In genomic region chr5:66757706-66758237, GRCm38 (mm10) we compare ENCODE assay signal across 17 mouse cellular contexts. TPM values are rescaled to one million over a fixed set of nuclear protein-coding genes. Genes with fewer than 3 reads are reported as not detected.
DNase-seq lines count a peak whose midpoint lies in the region; ATAC-seq and TF ChIP-seq lines count a peak whose summit lies in the region.
"Had no signal": no experiment of that assay in that cellular context is flagged by ENCODE, and none has a peak within 500 bp of the region (broad histone marks: within the 10 kb centered on the region; RNA-seq: fewer than 3 reads in every experiment).

No protein-coding gene starts in this region.

- intact Hi-C loops in gastrocnemius, adult 2 months (cut with DNase I), result no loop called here
- intact Hi-C loops in gastrocnemius, postnatal 14 days (cut with DNase I; ENCODE audit: low total_unique reads), result no loop called here

- H3K4me3 ChIP-seq in gastrocnemius, adult 2 months, result no peak overlapping the region
- H3K4me3 ChIP-seq in forebrain, embryonic 12.5 days (replicated peaks), result no peak overlapping the region
- H3K4me3 ChIP-seq in hindbrain, embryonic 11.5 days (ENCODE audit: low read depth, low read length), result no peak overlapping the region
- H3K4me3 ChIP-seq in midbrain, embryonic 14.5 days (replicated peaks; ENCODE audit: low read depth, low read length), result no peak overlapping the region
- H3K4me3 ChIP-seq in liver, embryonic 11.5 days (ENCODE audit: low read depth, low read length), result no peak overlapping the region
- H3K4me3 ChIP-seq: neural tube, embryonic 12.5 days had no signal

- ATAC-seq in forebrain, embryonic 12.5 days (ENCODE audit: low FRiP score), result peak; percentile 54; the same call in 1 of the 2 replicates
- 0 out of 2 replicates have a peak, but pooled peaks have one; percentile 14 for ATAC-seq in hindbrain, embryonic 11.5 days (ENCODE audit: low FRiP score)
- peak; percentile 20; the same call in 1 of the 2 replicates for ATAC-seq in midbrain, embryonic 14.5 days (ENCODE audit: low FRiP score, low TSS enrichment)
- no peak for ATAC-seq in liver, embryonic 11.5 days (replicated peaks; ENCODE audit: low FRiP score)
- no peak for ATAC-seq in megakaryocyte progenitor cell, adult 5-6 weeks (replicated peaks; ENCODE audit: poor library complexity)

- peak overlapping the region; percentile 64; the same call in 1 of the 2 replicates for H3K27ac ChIP-seq in gastrocnemius, adult 2 months
- no peak overlapping the region for H3K27ac ChIP-seq in forebrain, embryonic 12.5 days
- no peak overlapping the region for H3K27ac ChIP-seq in hindbrain, embryonic 11.5 days (ENCODE audit: low read depth, low read length)
- H3K27ac ChIP-seq in midbrain, embryonic 14.5 days (replicated peaks; ENCODE audit: low read depth, low read length), result 0 out of 2 replicates have a peak overlapping the region, but pooled peaks have one; percentile 5
- no peak overlapping the region for H3K27ac ChIP-seq in liver, embryonic 11.5 days (ENCODE audit: low read depth, low read length)
- H3K27ac ChIP-seq: neural tube, embryonic 12.5 days had no signal

- H3K4me1 ChIP-seq in forebrain, embryonic 12.5 days, result peaks cover 16% of the 10 kb centered on the region
- no peaks in the 10 kb centered on the region for H3K4me1 ChIP-seq in hindbrain, embryonic 11.5 days (replicated peaks; ENCODE audit: control insufficient read depth, insufficient read depth, low read length)
- H3K4me1 ChIP-seq in midbrain, embryonic 14.5 days (ENCODE audit: control insufficient read depth, insufficient read depth, low read length), result peaks cover 15% of the 10 kb centered on the region
- no peaks in the 10 kb centered on the region for H3K4me1 ChIP-seq in liver, embryonic 11.5 days (replicated peaks; ENCODE audit: control insufficient read depth, insufficient read depth, low read length)

- no peaks in the 10 kb centered on the region for H3K27me3 ChIP-seq in forebrain, embryonic 12.5 days
- H3K27me3 ChIP-seq in hindbrain, embryonic 11.5 days (ENCODE audit: control insufficient read depth, insufficient read depth, low read length), result no peaks in the 10 kb centered on the region
- no peaks in the 10 kb centered on the region for H3K27me3 ChIP-seq in midbrain, embryonic 14.5 days (ENCODE audit: control insufficient read depth, insufficient read depth, low read length)
- no peaks in the 10 kb centered on the region for H3K27me3 ChIP-seq in liver, embryonic 11.5 days (replicated peaks; ENCODE audit: control insufficient read depth, insufficient read depth, low read length)
- H3K27me3 ChIP-seq: CH12.LX; neural tube, embryonic 12.5 days had no signal

- 58% methylated on average over 2 of the region's 2 CpGs for WGBS in forebrain, embryonic 12.5 days
- 63% methylated on average over 2 of the region's 2 CpGs for WGBS in hindbrain, embryonic 11.5 days
- 42% methylated on average over 2 of the region's 2 CpGs for WGBS in midbrain, embryonic 14.5 days
- 71% methylated on average over 2 of the region's 2 CpGs for whole genome bisulfite sequencing in liver, embryonic 11.5 days

- H3K9ac ChIP-seq in forebrain, embryonic 12.5 days, result no peak overlapping the region
- H3K9ac ChIP-seq in hindbrain, embryonic 11.5 days (ENCODE audit: low read depth, low read length), result no peak overlapping the region
- H3K9ac ChIP-seq in midbrain, embryonic 14.5 days (replicated peaks; ENCODE audit: low read length), result no peak overlapping the region
- H3K9ac ChIP-seq in liver, embryonic 11.5 days (ENCODE audit: low read depth, low read length), result no peak overlapping the region
- H3K9ac ChIP-seq: neural tube, embryonic 12.5 days had no signal

- no peak for DNase-seq in gastrocnemius, adult 2 months
- DNase-seq in gastrocnemius, postnatal 14 days, result no peak
- DNase-seq in hindbrain, embryonic 11.5 days (ENCODE audit: low spot score), result no peak
- no peak for DNase-seq in midbrain, embryonic 14.5 days
- DNase-seq in liver, embryonic 11.5 days (ENCODE audit: low spot score), result no peak
- DNase-seq in gastrocnemius, adult 8-10 months (ENCODE audit: low spot score in 2 of 2), result no peak
- DNase-seq: cerebellum, adult 9-10 months; kidney, adult 18-20 months; kidney, postnatal 10 days; lung, adult 2 months; lung, postnatal 36 days; right cerebral cortex, adult 18-20 months; thymus, adult 2 months had no signal

- no peak overlapping the region for H3K4me2 ChIP-seq in forebrain, embryonic 12.5 days
- no peak overlapping the region for H3K4me2 ChIP-seq in hindbrain, embryonic 11.5 days (replicated peaks; ENCODE audit: low read depth, low read length)
- H3K4me2 ChIP-seq in midbrain, embryonic 14.5 days (ENCODE audit: low read length), result no peak overlapping the region
- H3K4me2 ChIP-seq in liver, embryonic 11.5 days, result no peak overlapping the region
- H3K4me2 ChIP-seq: neural tube, embryonic 12.5 days had no signal

- no peaks in the 10 kb centered on the region for H3K9me3 ChIP-seq in forebrain, embryonic 12.5 days
- H3K9me3 ChIP-seq in hindbrain, embryonic 11.5 days (ENCODE audit: control insufficient read depth, low read length), result no peaks in the 10 kb centered on the region
- no peaks in the 10 kb centered on the region for H3K9me3 ChIP-seq in midbrain, embryonic 14.5 days (ENCODE audit: control insufficient read depth, low read length)
- no peaks in the 10 kb centered on the region for H3K9me3 ChIP-seq in liver, embryonic 11.5 days (ENCODE audit: control insufficient read depth, low read length)
- H3K9me3 ChIP-seq: neural tube, embryonic 12.5 days had no signal

- no peak for TF ChIP-seq CTCF in gastrocnemius, adult 2 months (IDR thresholded peaks at IDR 0.05)

- no peaks in the 10 kb centered on the region for H3K36me3 ChIP-seq in forebrain, embryonic 12.5 days (replicated peaks)
- no peaks in the 10 kb centered on the region for H3K36me3 ChIP-seq in hindbrain, embryonic 11.5 days (ENCODE audit: control insufficient read depth, insufficient read depth, low read length)
- H3K36me3 ChIP-seq in midbrain, embryonic 14.5 days (ENCODE audit: control insufficient read depth, insufficient read depth, low read length), result no peaks in the 10 kb centered on the region
- H3K36me3 ChIP-seq in liver, embryonic 11.5 days (ENCODE audit: control insufficient read depth, insufficient read depth, low read length), result no peaks in the 10 kb centered on the region
- H3K36me3 ChIP-seq: neural tube, embryonic 12.5 days had no signal

RNA-seq across cellular contexts. Expression of gene Limch1, which starts 12.1 kb away (rescaled TPM):
- 100 to 1,000 TPM; 106 to 139 TPM for total RNA-seq in gastrocnemius, adult 2 months (2021)
- 100 to 1,000 TPM; 117 TPM for total RNA-seq in gastrocnemius, postnatal 14 days (2021)
- 35.3 and 38.2 TPM in 2 replicates for polyA plus RNA-seq in forebrain, embryonic 12.5 days (2016; fragmentation: Nextera tagmentation; extraction: Ambion mirVana)
- polyA plus RNA-seq in hindbrain, embryonic 11.5 days (2014; fragmentation: Nextera tagmentation; extraction: Ambion mirVana), result 60.7 and 81.7 TPM in 2 replicates
- polyA plus RNA-seq in midbrain, embryonic 14.5 days (2014; fragmentation: Nextera tagmentation; extraction: Ambion mirVana), result 53.6 and 56.5 TPM in 2 replicates
- 11.6 and 13.4 TPM in 2 replicates for polyA plus RNA-seq in liver, embryonic 11.5 days (2014; fragmentation: Nextera tagmentation; extraction: Ambion mirVana)
- total RNA-seq in megakaryocyte progenitor cell, adult 5-6 weeks (2015), result not detected in 2 replicates
- total RNA-seq in megakaryocyte progenitor cell, adult 5-6 weeks (2017), result not detected in 2 replicates
- total RNA-seq in gastrocnemius, adult 8-10 months (2022), result 100 to 1,000 TPM; 110 to 128 (median 121) TPM

Comparison
In these comparisons a context has a peak if more than half of its experiments do, and no peak if none do; other contexts are left out.
1. H3K27ac ChIP-seq: peak in gastrocnemius, adult 2 months (single experiment) and midbrain, embryonic 14.5 days (single experiment); none in forebrain, embryonic 12.5 days (single experiment), hindbrain, embryonic 11.5 days (single experiment) and liver, embryonic 11.5 days (single experiment).
2. ATAC-seq: peak in forebrain, embryonic 12.5 days (single experiment), hindbrain, embryonic 11.5 days (single experiment) and midbrain, embryonic 14.5 days (single experiment); none in liver, embryonic 11.5 days (single experiment) and megakaryocyte progenitor cell, adult 5-6 weeks (single experiment).
3. RNA of gene Limch1, which starts 12.1 kb away (total RNA-seq): 106 to 139 TPM in gastrocnemius, adult 2 months, 110 to 128 TPM in gastrocnemius, adult 8-10 months and 117 TPM in gastrocnemius, postnatal 14 days; not detected in megakaryocyte progenitor cell, adult 5-6 weeks; every median in the first group is over 10 times any median in the second.